Mouse (Mus musculus) right cerebral cortex, adult 2 months (tissue): ENCODE results near the gene Gpa33.
"Not testable (repeated sequence)": the region's sequence is repeated elsewhere in the genome, so short reads cannot be mapped to it uniquely, and the experiment has no call there.

Experiments used
- DNase-seq, 2 experiments: peaks; one replicate each; pipeline ENCODE4 v3.0.0; 2021 to 2022; ENCODE audit warnings: low spot score in 2 of 2

The Gpa33 gene

GRCm38 (mm10) chr1:166132367-166132766, 2.3 kb downstream of the Gpa33 start:
- DNase-seq, result no peak

- no peak for DNase-seq
Measured at GRCm38 (mm10) chr1:166135091-166135740, 5.2 kb downstream of the Gpa33 start.

GRCm38 (mm10) chr1:166137244-166137938, 7.4 kb downstream of the Gpa33 start:
- no peak for DNase-seq

GRCm38 (mm10) chr1:166138136-166138535, 8.1 kb downstream of the Gpa33 start:
- DNase-seq, result no peak

- no peak for DNase-seq
Measured at GRCm38 (mm10) chr1:166139113-166139512, 9.1 kb downstream of the Gpa33 start.

- DNase-seq, result no peak
Measured at GRCm38 (mm10) chr1:166139620-166140184, 9.7 kb downstream of the Gpa33 start.

- not testable (repeated sequence) for DNase-seq
Measured at GRCm38 (mm10) chr1:166141868-166142267, 11.8 kb downstream of the Gpa33 start.

GRCm38 (mm10) chr1:166142369-166142768, 12.3 kb downstream of the Gpa33 start:
- DNase-seq, result no peak

- DNase-seq, result no peak
Measured at GRCm38 (mm10) chr1:166146626-166147025, 16.6 kb downstream of the Gpa33 start.

- DNase-seq, result no peak
Measured at GRCm38 (mm10) chr1:166147657-166148056, 17.6 kb downstream of the Gpa33 start.

- no peak for DNase-seq
Measured at GRCm38 (mm10) chr1:166149441-166149840, 19.4 kb downstream of the Gpa33 start.

GRCm38 (mm10) chr1:166150035-166150434, 20.0 kb downstream of the Gpa33 start:
- DNase-seq, result no peak

GRCm38 (mm10) chr1:166151341-166151740, 21.3 kb downstream of the Gpa33 start:
- peak in 1 of 2 experiments; percentile 24 for DNase-seq

GRCm38 (mm10) chr1:166152034-166152433, 22.0 kb downstream of the Gpa33 start:
- DNase-seq, result no peak

- peak; percentile 92 to 97 for DNase-seq
Measured at GRCm38 (mm10) chr1:166153351-166154120, 23.5 kb downstream of the Gpa33 start.

GRCm38 (mm10) chr1:166154162-166155112, 24.4 kb downstream of the Gpa33 start:
- DNase-seq, result peak; percentile 80 to 84

- DNase-seq, result no peak
Measured at GRCm38 (mm10) chr1:166155113-166155494, 25.1 kb downstream of the Gpa33 start.

GRCm38 (mm10) chr1:166157712-166158111, 27.7 kb downstream of the Gpa33 start:
- DNase-seq, result no peak

- no peak for DNase-seq
Measured at GRCm38 (mm10) chr1:166158664-166159063, 28.6 kb downstream of the Gpa33 start.

GRCm38 (mm10) chr1:166160111-166160510, 30.1 kb downstream of the Gpa33 start:
- no peak for DNase-seq
